Mouse (Mus musculus) B cell, adult 2 months (primary cell): ENCODE measurements around the gene Emx2.

Source experiments
- DNase-seq, 2 experiments: peaks; one replicate each; pipeline ENCODE4 v3.0.0; 2022

Emx2 gene

DNA sequence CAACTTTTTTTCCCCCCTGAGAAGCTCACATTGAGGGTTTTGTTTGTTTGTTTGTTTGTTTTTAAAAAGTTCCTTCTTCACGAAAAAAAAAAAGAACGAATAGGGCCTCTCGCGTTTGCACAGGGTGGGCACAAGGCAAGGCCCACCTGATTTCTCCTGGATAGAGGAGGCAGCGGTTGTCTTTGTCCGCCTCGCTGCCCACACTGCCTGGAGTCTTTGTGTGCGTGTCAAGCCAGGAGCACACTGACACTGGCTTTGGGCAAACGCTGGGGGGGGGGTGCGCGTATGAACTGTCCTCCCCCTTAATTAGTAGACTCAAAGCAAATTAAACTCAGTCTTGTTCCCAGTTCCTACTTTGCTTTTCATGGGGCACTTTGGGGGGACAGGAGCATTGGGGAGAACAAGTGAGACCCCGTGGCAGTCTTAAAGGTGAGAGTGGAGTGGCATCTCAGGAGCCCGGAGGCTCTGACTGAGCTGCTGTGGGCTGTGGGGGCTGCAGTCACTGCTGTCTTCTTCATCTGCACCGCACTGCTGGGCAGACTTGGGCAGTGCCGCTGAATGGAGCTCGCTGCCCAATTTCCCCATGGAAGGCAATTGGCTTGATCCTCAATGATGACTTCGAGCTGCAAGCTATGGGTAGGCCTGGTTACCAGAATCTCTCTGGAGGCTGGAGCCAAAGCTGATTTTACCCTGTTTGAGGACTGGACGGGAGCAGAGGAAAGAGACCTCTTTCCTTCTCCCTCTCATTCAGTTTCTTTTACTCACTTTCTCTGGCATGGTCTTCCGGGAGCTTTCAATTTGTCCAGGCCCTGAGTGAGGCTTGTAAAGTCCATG lies 4.5 kb downstream of the Emx2 start:
- no peak for DNase-seq

GRCm38 (mm10) chr19:59463842-59464443 lies 5.8 kb downstream of the Emx2 start:
- DNase-seq: no peak

DNA sequence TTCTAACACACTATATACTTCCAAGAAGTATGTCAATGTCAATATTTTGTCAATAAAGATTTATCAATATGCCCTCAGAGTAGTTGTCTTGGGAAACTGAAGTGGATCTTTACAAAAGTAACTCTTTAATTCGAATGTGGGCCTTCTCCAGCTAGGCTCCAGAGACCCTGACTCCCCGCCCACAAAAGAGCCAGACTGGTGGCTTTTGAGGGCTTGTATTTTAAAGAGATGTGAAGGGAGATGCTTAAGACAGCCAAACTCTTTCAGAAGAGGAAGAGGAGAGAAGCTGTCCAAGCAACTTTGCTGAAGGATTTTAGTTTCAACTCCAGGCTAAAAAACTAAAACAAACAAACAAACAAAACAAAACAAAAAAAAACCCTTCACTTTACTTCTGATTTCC lies 7.1 kb downstream of the Emx2 start:
- no peak for DNase-seq

DNA sequence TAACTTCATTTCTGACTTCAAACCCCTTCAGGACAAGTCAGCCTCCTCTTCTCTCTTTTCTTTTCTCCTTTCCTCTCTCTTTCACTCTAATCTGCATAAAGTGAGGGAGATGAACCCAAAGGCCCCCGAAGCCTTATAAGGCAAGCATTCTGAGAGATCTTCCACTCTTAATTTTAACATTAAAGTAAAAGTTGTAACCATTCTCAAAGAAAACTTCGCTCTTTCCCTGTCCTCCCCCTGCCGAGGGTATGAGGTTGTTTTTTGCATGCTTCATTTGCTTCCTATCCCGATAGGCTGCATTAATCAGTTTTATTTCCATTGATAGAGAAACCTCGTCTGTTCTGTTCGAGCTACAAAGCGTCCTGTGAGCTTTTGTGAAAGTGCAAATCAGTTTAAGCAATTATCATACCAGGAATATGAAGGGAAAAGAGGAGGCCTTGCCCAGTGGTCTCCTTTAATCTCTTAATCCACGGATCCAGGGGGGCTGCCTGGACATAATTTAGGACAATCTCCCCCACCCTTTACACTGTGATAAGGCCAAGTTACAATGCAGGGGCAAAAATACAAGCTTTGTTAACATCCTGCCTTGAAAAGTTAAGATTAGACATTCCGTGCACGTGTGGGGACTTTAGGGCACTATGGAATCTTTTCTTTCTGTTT lies 7.7 kb downstream of the Emx2 start:
- DNase-seq: no peak

GRCm38 (mm10) chr19:59466417-59466937 lies 8.3 kb downstream of the Emx2 start:
- DNase-seq: no peak

- DNase-seq: no peak
These were observed 8.8 kb downstream of the Emx2 start for GRCm38 (mm10) chr19:59467016-59467412.

DNA sequence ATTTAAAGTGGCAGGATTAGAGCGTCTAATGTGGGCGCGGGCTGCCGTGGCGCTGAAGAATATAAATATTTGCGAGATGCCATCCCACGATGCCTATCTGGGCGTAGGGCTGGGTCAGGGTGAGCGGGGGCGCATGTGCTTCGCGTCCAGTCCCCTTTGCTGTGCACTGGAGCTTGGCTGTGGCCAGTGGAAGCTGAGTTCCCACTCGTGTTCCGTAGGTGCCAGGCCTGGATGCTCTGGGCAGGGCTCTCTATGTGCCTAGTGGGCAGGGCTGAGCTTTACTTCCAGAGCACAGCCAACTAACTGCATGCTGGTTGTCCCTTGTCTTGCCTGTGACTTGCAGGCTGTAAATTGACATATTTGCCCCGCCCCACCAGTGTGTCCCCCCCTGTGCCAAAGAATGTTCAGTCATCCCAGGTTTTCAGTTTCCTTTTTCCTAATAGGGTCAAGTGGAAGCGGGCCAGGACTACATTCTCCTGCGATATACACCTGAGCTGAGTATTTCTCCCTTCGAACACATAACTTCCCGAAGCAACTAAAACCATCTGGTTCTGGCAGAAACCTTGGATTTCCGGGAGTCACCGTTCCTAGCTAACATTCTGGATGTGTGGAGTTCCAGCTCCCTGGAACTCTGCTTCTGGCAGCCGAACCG lies 9.4 kb downstream of the Emx2 start:
- no peak for DNase-seq

GRCm38 (mm10) chr19:59468065-59468810 lies 10.1 kb downstream of the Emx2 start:
- no peak for DNase-seq

- DNase-seq: no peak
These were observed 11.1 kb downstream of the Emx2 start for GRCm38 (mm10) chr19:59469035-59469949.

GRCm38 (mm10) chr19:59470074-59470630 lies 12.0 kb downstream of the Emx2 start:
- DNase-seq: no peak

GRCm38 (mm10) chr19:59470913-59471312 lies 12.7 kb downstream of the Emx2 start:
- DNase-seq: no peak

DNA sequence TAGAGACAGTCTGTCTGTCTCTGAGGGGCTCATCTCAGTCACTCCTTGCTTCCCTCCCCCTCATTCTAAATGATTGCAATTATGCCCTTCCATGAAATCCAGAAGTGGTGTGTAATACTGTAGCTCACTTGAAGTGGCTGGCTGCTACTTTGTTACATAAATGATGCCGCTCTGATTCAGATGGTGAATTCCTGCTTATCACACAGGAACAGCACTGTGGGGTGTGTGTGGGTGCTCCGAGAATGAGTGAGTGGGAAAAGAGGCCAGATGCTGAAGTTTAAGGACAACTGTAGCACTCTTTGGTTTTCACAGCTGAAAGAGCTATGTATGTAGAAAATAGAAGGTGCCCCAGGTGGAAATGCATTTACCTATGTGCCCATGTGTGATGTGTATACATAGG lies 14.7 kb downstream of the Emx2 start:
- no peak for DNase-seq

- DNase-seq: no peak
These were observed 21.7 kb downstream of the Emx2 start for GRCm38 (mm10) chr19:59479912-59480311.

- DNase-seq: no peak
These were observed 22.4 kb downstream of the Emx2 start for GRCm38 (mm10) chr19:59480563-59480962.

DNA sequence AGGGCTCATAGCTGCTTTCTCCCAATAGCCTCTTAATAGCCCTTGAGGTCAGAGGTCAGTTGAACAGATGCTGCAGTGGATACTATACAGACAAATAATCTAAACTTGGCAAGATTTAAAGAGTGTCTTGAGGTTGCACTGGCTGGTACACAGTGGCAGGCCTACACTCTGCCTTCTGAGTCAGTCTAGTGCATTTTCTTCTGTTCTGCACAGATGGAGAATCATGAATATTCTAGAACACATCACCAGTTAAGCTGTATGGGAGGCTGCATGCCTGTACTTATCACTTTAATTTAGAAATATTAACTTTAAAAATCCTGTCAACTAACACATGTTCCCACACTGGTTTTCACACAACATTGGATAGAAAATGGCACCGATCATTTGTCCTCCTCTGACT lies 34.1 kb downstream of the Emx2 start:
- no peak for DNase-seq

GRCm38 (mm10) chr19:59496832-59497231 lies 38.7 kb downstream of the Emx2 start:
- DNase-seq: no peak

GRCm38 (mm10) chr19:59508896-59509295 lies 50.7 kb downstream of the Emx2 start:
- DNase-seq: no peak

DNA sequence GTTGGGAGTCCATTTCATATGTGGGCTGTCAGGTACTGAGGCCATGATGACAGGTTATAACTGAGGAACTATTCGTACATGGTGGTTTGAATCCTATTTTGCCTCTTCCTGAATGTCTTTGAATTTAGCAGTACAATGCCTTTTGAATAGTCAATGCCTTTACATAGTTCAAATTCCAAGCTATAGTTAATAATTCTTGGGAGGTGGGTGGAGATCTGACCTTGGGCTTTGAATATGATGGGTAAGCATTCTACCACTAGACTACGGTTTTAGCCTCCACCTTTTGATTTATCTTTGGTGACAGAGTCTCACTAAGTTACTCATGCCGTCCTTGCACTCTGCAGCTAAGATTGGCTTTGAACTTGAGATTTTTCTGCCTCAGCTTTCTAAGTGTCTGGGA lies 55.0 kb downstream of the Emx2 start:
- DNase-seq: no peak
